Mouse (Mus musculus): Measurements from ENCODE around the gene Prr7. TPM values are rescaled to one million over a fixed set of nuclear protein-coding genes. Genes with fewer than 3 reads are reported as not detected.
"Not testable (repeated sequence)": the region's sequence is repeated elsewhere in the genome, so short reads cannot be mapped to it uniquely, and the experiment has no call there.

The Prr7 gene
- polyA plus RNA-seq, 1 experiment: 75.5 TPM

DNA sequence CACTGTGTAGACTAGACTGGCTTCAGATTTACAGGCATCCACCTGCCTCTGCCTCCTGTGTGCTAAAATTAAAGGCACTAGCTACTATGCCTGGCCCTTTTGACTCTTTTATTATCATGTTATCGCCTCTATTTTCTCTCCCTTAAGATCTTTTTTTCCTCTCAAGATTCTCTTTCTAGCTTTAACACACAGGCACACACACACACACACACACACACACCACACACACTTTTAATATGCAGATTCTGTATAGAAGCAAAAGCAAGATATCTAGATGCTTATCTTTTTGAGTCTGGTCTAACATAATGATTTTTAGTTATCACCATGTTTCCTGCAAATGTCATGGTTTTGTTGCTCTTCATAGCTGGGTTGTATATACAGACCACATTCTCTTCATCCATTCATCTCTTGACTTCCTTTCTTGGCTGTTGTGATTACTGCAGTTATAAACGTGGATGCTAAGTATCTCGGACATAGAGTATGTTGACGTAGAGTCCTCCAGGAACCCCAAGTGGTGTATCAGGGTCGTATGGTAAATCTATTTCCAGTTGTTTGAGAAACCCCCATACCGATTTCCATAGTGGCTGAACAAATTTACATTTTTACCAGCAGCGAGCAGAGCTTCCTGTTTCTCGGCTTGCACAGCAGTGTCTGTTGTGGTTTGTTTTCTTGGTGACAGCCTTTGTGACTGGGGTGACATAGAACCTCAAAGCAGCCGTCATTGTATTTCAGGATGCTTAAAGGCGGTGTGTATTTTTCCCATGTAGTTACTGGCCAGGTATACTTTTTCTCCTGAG lies 32.0 kb upstream of the Prr7 start:
- no peak for TF ChIP-seq CTCF (IDR thresholded peaks at IDR 0.05; ENCODE audit: borderline replicate concordance, extremely low read depth, insufficient read depth, insufficient read length)
- no peak for TF ChIP-seq POLR2A (IDR thresholded peaks at IDR 0.05; ENCODE audit: borderline replicate concordance, extremely low read depth, insufficient read depth, insufficient read length, poor library complexity, severe bottlenecking)
- no peak for DNase-seq (ENCODE audit: low read depth)

DNA sequence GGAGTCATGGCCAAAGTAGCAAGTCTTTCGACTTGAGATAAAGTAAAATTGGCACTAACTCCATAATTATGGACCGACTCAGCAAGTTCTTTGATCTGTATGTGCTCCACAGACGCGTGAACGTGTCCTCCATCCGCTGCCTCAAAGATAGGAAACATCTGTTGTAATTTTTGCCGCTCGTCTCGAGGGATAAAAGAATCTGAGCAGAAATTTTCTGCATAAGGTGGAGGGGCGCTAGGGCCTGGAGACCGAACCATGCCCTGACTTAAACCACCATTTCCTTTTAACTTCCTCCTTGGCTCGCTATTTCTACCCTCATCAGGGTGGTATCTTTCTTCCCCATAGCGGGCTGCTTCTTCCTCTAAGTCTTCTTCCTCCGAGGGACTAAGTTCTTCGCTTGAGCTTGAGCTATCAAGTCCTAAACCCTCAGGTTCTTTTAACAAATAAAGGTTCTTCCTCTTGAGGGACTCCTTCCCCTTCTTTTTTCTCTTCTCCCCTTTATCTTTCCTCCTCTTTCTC lies 26.9 kb upstream of the Prr7 start:
- not testable (repeated sequence) for DNase-seq (ENCODE audit: low read depth)

DNA sequence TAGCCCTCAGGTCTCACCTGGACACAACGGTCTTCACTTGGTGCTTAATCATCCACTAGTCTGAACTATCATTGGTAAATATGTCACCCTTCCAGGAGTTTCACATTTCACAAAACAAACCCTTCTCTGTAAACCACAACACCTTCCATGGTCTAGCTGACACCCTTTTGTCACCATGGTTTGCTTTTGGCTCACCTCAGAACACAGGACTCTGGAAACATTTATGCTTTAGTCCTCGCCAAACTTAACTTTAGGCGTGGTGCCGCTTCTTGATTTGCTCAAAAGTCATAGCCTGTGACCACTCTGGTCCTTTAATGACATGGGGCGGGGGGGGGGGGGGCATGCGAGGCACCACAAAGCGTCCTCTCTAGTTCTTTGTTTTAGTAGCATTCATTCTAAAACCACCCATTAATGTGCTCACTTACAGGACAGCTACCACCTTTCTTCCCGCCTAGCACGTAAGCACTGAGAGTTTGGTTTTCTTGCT lies 20.2 kb upstream of the Prr7 start:
- no peak for TF ChIP-seq POLR2A (IDR thresholded peaks at IDR 0.05; ENCODE audit: borderline replicate concordance, extremely low read depth, insufficient read depth, insufficient read length, poor library complexity, severe bottlenecking)
- DNase-seq (ENCODE audit: low read depth): no peak

DNA sequence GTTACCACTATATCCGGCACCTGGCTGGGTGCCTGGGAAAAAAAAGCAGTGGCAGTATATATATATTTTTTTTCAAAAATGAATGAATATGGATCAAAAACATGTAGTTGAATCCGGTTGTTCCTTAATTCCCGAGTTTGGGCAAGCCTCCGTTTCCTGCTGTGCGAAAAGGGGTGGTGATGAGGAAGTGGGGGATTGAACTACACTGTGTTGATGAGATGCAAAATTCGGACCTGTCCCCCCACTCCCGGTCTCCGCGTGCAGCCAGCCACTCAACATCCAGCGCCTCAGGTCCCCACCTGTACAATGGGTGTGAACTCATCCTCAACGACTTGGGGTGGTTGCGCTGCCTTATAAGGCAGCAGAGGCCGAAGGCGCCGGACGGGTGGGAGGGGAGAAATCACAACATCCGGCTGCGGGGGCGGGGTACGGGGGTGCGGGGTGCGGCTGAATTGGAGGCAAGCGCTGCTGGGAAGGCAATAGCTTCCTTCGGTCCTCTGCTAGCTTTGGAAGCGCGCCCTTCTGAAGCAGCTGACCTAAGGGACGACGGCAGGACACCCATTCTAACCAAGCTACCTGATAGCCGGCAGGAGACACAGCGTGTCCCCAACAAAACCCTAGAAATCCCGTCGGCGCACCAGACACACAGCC lies 19.7 kb upstream of the Prr7 start:
- TF ChIP-seq POLR2A (IDR thresholded peaks at IDR 0.05; ENCODE audit: borderline replicate concordance, extremely low read depth, insufficient read depth, insufficient read length, poor library complexity, severe bottlenecking): peak; percentile 47; the same call in 1 of the 2 replicates
- TF ChIP-seq CTCF (IDR thresholded peaks at IDR 0.05; ENCODE audit: borderline replicate concordance, extremely low read depth, insufficient read depth, insufficient read length): no peak
- DNase-seq (ENCODE audit: low read depth): no peak

DNA sequence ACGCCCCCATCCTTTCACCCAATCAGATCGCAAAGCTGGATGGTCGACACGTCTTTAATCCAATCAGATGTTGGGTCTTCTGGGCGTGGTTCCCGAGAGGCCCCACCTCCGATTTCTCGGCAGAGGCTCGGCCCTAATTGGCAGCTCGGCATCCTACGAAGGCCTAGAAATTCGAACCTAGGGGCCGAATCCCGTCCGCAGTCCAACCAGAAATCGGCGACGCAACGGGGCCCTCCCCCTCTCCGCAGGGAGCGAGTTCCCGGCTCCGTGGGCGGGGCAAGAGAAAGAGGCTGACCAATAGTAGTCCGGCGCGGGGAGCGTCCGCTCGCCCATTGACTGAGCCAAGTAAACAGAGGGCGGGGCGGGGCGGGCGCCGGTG lies 19.1 kb upstream of the Prr7 start, which contains the start of gene Grk6:
TSS of gene Grk6 (plus strand) at position 136 of the 379 bp plus-strand sequence.
- no peak for TF ChIP-seq POLR2A (IDR thresholded peaks at IDR 0.05; ENCODE audit: borderline replicate concordance, extremely low read depth, insufficient read depth, insufficient read length, poor library complexity, severe bottlenecking)
- no peak for TF ChIP-seq CTCF (IDR thresholded peaks at IDR 0.05; ENCODE audit: borderline replicate concordance, extremely low read depth, insufficient read depth, insufficient read length)
- DNase-seq (ENCODE audit: low read depth): peak; percentile 100

DNA sequence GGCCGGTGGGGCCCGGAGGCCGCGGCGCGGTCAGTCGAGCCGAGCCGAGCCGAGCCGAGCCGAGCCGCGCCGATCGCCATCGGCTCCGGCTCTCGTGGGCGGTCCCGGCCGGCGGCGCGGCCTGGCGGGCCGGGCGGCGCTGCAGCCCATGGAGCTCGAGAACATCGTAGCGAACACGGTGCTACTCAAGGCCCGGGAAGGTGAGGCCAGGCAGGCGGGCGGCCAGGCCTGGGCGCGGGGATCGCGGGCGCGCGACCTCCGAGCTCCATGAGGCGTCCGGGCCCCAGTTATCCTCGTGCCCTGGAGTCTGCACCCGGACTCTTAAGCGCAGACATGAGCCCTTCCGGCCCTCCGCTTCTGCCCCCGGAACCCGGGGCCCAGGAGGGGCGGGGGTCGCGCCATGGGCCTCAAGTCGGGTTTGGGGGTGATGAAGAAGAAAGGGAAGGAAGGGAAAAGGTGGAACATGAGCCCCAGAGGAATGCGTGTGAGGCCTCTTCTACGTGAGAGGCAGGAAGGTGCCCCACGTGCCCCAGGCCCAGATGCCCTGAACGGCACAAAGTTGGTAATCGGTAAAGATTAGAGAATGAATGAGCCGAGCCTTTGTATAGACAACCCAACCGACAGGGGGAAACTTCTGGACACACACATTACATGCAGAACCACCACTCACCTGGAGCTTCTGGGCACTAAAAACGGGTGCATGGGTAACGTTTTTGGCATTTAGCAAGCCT lies 18.5 kb upstream of the Prr7 start:
- DNase-seq (ENCODE audit: low read depth): no peak
- TF ChIP-seq POLR2A (IDR thresholded peaks at IDR 0.05; ENCODE audit: borderline replicate concordance, extremely low read depth, insufficient read depth, insufficient read length, poor library complexity, severe bottlenecking): 0 out of 2 replicates have a peak, but pooled peaks have one; percentile 19
- no peak for TF ChIP-seq CTCF (IDR thresholded peaks at IDR 0.05; ENCODE audit: borderline replicate concordance, extremely low read depth, insufficient read depth, insufficient read length)

DNA sequence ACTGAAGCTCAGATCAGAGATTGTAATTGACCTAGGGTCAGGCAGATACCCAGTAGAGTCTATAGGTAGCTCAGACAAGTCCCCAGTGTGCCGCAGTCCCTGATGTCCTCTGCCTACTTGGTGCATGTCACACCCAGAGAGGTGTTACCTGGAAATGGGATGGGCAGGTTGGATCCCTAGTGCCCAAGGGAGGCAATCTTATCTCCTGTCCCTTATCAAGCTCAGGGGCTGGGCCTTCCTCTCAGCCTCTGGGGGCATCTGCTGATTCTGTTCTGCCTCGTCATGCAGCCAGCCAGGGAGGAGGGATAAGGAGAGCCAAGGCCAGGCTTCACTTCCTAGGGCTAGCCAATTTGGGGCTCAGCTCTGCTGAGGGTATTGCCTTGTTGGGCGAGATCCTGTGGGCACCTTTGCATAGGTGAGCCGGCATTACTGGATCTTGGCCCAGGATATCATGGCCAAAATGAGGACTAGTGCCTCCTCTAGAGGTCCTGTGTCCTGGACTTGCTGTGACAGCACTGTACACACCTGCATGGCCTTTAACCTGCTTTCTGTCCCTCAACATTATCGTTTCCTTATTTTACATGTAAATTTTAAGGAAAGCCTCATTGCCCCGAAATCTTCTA lies 17.5 kb upstream of the Prr7 start:
- no peak for TF ChIP-seq POLR2A (IDR thresholded peaks at IDR 0.05; ENCODE audit: borderline replicate concordance, extremely low read depth, insufficient read depth, insufficient read length, poor library complexity, severe bottlenecking)
- TF ChIP-seq CTCF (IDR thresholded peaks at IDR 0.05; ENCODE audit: borderline replicate concordance, extremely low read depth, insufficient read depth, insufficient read length): no peak
- DNase-seq (ENCODE audit: low read depth): no peak

DNA sequence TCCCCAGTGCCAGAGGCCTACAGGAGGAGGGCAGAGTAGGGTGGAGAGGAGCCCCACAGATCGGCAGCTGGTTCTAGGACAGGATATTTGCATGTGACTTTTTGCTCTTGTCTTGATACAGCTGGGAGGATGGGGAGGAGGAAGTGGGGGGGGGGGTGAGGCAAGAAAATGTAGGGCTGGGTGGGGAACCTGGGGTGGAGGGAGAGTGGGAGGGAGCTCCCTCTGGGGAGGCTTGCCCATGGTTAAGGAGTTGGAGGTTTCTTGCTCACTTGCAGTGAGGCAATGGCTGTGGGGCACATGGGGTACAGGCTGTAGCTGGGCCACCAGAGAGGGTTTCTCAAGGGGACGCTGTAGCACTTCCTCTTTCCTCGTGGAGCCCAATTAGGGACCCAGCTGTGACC lies 16.5 kb upstream of the Prr7 start:
- no peak for DNase-seq (ENCODE audit: low read depth)
- TF ChIP-seq CTCF (IDR thresholded peaks at IDR 0.05; ENCODE audit: borderline replicate concordance, extremely low read depth, insufficient read depth, insufficient read length) (no peak), POLR2A (IDR thresholded peaks at IDR 0.05; ENCODE audit: borderline replicate concordance, extremely low read depth, insufficient read depth, insufficient read length, poor library complexity, severe bottlenecking) (no peak)

DNA sequence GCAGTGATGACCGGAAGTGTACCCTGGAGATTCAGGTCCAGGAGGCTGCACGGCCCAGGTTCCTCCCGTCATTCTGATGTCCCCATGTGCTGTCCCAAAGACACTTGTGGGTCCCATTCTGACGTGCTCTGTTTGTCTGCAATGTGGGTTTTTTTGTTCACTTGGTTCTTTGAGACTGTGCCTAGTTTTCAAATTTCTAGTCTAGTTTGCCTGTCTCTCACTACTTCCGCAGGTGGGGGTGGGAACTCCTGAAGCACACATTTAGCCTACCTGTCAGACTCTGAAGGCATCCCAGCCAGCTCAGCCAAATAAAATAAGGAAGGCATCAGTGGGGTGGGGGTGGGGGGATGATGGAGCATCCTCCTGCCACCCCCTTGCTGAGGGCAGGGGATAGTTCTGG lies 15.9 kb upstream of the Prr7 start:
- TF ChIP-seq CTCF (IDR thresholded peaks at IDR 0.05; ENCODE audit: borderline replicate concordance, extremely low read depth, insufficient read depth, insufficient read length): no peak
- no peak for TF ChIP-seq POLR2A (IDR thresholded peaks at IDR 0.05; ENCODE audit: borderline replicate concordance, extremely low read depth, insufficient read depth, insufficient read length, poor library complexity, severe bottlenecking)
- DNase-seq (ENCODE audit: low read depth): no peak

DNA sequence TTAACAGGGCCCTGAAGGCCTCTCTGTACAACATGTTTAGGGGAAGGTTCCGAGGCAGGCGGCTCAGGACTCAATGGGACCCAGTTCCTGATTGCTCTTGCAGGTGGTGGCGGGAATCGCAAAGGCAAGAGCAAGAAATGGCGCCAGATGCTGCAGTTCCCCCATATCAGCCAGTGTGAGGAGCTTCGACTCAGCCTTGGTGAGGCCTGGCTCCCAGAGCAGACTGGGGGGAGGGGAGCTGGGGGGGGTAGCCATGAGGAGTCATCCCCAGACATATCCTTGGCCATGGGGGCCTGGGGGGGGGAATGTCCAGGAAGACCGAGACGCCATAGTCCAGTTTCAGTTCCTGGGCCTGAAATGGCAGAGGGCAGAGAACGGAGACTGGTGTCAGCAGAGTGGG lies 14.9 kb upstream of the Prr7 start:
- no peak for TF ChIP-seq CTCF (IDR thresholded peaks at IDR 0.05; ENCODE audit: borderline replicate concordance, extremely low read depth, insufficient read depth, insufficient read length)
- TF ChIP-seq POLR2A (IDR thresholded peaks at IDR 0.05; ENCODE audit: borderline replicate concordance, extremely low read depth, insufficient read depth, insufficient read length, poor library complexity, severe bottlenecking): no peak
- no peak for DNase-seq (ENCODE audit: low read depth)

Measured in brain, embryonic 14.5 days (tissue).